Comparison of ENCODE assay signal across 14 mouse cellular contexts in genomic region chr19:7492682-7493081, GRCm38 (mm10).
"Had no signal": no experiment of that assay in that cellular context is flagged by ENCODE, and none has a peak within 500 bp of the region (broad histone marks: within the 10 kb centered on the region; RNA-seq: fewer than 3 reads in every experiment).

No protein-coding gene starts in this region.

- H3K9ac ChIP-seq: limb, embryonic 12.5 days; lung, embryonic 15.5 days; midbrain, embryonic 15.5 days had no signal

- H3K36me3 ChIP-seq: limb, embryonic 12.5 days; lung, embryonic 15.5 days; midbrain, embryonic 15.5 days had no signal

- H3K9me3 ChIP-seq: limb, embryonic 12.5 days; lung, embryonic 15.5 days; megakaryocyte, embryonic 14.5 days; midbrain, embryonic 15.5 days had no signal

- H3K4me3 ChIP-seq: limb, embryonic 12.5 days had no signal

- DNase-seq: kidney, adult 8-10 months; kidney, postnatal 25 days; layer of hippocampus, adult 9-11 months; layer of hippocampus, postnatal 36 days; liver; lung, postnatal 14 days; right cerebral cortex, postnatal 14 days had no signal

- H3K4me2 ChIP-seq: midbrain, embryonic 11.5 days had no signal

- H3K27me3 ChIP-seq: limb, embryonic 12.5 days; lung, embryonic 15.5 days; megakaryocyte, embryonic 14.5 days; midbrain, embryonic 15.5 days had no signal

- H3K27ac ChIP-seq: limb, embryonic 12.5 days; macrophage; midbrain, embryonic 15.5 days had no signal

- ATAC-seq: hindbrain, embryonic 16.5 days; midbrain, embryonic 15.5 days had no signal
